Mouse (Mus musculus): ENCODE data around the gene Ngrn. TPM values are rescaled to one million over a fixed set of nuclear protein-coding genes. Genes with fewer than 3 reads are reported as not detected.

Ngrn gene
- polyA plus RNA-seq (2012; rRNA removed) = 18.6 and 21.8 TPM in 2 replicates

DNA sequence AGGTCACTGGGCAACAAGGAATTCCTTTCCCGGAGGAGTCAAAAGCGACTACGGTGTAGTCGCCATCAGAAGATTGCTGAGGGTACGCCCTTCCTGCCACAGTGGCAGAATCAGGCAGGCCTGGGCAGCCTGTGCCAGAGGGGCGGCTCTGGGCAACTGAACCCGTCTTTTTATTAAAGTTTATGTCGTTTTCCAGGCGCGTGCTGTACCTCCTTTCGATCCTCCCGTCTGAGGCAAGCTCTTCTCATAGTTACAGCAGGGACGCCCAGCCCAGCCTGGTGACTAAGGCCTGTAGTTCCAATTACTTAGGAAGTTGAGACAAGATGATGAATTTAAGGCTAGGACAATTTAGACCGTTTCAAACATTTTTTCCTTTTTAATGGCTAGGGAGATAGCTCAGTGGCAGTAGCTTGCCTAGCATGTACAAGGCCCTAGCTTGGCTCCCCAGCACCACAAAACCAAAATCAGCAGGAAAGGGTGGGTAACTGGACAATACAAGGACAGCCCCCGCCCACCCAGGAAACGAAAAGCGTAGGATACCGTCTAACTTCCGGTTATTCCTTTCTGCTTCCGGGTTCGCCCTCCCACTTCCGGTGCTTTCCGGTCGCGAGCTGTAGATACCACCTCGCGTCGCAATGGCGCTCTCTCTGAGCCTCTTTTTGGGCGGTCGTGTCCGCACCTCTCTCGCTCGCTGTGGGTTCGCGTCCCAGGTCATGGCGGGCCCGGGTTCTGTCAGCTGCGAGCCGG lies at the start of gene Ngrn:
TSS of gene Ngrn (plus strand) at position 591 of the 747 bp plus-strand sequence.

DNA sequence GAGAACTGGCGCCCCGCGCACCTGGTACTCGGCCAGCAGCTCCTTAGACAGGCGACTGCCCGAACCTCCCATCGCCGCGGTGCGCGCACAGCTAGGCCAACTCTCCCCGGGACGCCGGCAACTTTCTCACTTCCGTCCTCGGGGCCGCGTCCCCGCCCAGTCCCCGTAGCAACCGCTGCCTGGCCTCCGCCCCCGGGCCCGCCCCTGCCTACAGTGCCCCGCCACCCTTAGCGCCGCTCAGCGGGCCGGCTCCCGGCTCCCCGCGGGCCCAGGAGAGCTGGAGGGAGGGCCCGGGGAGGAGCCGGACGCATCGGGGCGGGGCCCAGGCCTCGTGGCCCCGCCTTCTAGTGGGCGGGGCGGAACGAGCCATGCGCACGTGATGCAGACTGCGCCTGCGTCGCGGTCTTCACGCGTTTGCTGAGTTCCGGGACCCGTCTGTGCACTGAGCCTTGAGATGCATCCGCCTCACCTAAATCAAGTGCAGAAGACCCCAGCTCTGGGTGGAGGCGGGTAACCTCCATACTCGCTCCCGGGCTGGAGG lies 28.5 kb upstream of the Ngrn start, which contains the start of the genes Cib1 and Gdpgp1:
TSS of gene Cib1 (minus strand) at position 325 of the 541 bp plus-strand sequence.
TSS of gene Gdpgp1 (plus strand) at position 377 of the 541 bp plus-strand sequence.

DNA sequence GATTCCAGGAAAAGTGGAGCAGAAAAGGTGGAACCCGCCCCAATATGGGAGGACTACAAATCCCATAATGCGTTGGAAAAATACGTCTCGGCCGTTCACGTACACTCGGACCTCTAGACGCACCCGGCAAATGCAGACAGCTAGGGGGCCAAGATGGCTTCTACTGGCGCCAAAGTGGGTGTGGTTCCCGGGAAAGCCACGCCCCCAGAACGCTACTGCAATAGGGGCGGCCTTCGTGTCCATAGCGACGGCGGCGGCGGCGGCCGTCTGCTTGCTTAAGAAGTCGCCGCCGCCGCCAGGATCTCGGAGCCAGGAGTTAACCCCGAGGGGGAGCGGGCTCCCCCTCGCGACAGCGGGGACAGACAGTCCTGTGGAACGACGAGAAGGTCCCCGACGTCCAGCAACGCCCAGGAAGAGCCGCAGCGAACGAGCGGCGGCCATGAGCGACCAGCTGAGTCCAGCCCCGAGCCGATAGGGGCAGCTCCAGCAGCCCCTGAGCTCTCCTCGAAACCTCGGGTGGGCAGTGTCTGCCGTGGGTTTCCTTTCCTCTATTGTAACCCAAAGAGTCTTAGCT lies 14.8 kb upstream of the Ngrn start, which contains the start of gene Ttll13:
TSS of gene Ttll13 (plus strand) at position 229 of the 574 bp plus-strand sequence.

DNA sequence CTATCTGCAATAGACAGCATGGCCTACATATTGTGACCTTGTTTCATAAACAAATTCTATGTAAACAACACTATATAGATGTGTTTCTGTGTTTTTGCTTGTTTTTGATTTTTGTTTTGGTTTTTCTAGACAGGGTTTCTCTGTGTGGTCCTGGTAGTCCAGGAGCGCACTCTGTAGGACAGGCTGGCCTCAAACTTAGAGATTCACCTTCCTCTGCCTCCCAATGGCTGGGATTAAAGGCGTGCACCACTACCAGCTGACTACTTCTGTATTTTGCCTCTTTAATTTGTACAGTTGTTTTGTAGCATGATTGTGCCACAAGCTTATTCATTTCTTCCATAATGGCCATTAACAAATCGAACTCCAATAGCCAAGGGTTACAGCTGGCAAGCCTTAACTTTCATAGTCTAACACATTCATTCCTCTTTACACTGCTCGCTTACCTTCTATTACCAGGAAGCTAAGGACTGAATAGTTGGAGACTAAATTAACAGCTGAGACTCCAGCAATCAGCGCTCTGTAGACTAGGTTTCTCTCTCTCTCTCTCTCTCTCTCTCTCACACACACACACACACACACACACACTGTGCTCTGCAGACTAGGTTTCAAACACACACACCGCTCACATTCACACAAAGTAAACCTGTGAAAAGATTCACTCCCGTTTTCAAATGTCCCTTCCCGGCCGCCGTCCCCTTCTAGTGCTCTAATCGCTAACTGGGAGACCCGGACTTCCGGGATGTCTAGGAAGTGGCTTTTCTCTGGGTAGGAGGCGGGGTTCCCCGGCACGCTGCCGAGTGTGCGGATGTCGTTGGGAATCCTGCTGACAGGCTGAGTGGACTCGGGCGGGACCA lies 8.1 kb downstream of the Ngrn start, which contains the start of gene Vps33b:
TSS of gene Vps33b (plus strand) at position 753 of the 854 bp plus-strand sequence.

DNA sequence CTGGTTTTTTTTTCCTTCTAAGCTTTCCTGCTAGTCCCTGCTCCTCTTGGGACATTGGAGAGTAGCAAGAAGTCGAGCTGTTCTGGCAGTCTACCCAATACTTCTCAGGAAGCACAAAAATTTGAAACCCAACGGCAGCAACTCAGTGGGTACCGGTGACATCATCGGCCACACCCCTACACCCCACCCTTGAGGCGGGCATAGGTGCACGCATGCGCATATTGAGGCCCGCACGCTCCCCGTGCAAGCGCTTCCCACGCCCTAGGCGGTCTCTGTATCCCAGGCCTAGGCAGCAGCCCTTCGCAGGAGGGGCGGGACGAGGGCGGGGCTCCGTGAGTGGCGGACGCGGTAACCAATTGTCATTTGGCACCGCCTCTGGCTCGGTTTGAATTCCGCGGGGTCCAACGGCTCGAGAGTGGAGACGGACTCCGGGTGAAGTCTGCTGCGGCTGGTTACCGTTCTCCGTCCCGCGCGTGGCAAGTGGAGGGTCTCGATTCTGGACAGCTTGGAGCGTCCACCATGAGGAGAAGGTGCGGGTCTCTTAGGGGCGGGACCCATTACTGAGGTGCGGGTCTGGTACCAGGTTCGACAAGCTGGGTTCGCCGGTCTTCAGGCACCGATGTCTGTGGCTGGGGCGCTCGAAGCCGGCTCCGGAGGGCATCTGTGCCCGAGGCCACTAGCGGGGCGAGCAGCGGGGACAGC lies 33.2 kb downstream of the Ngrn start, which contains the start of gene Prc1:
TSS of gene Prc1 (plus strand) at position 389 of the 702 bp plus-strand sequence.

Other genes starting within 250 kb of the Ngrn start
- gene Zfp710, start 236.4 kb upstream of the Ngrn start, polyA plus RNA-seq (2012; rRNA removed) = 62.4 and 62.9 TPM in 2 replicates
- gene Idh2, start 145.8 kb upstream of the Ngrn start, polyA plus RNA-seq (2012; rRNA removed) = 128 and 134 TPM in 2 replicates
- 61.9 and 68.4 TPM in 2 replicates for gene Sema4b, start 74.4 kb upstream of the Ngrn start, polyA plus RNA-seq (2012; rRNA removed)
- 415 and 484 TPM in 2 replicates for gene Cib1, start 28.4 kb upstream of the Ngrn start, polyA plus RNA-seq (2012; rRNA removed)
- gene Gdpgp1, start 28.4 kb upstream of the Ngrn start, polyA plus RNA-seq (2012; rRNA removed) = 5.0 and 5.1 TPM in 2 replicates
- 0.19 and 0.22 TPM in 2 replicates for gene Ttll13, start 14.8 kb upstream of the Ngrn start, polyA plus RNA-seq (2012; rRNA removed)
- 11.4 and 12.8 TPM in 2 replicates for gene Vps33b, start 8.4 kb downstream of the Ngrn start, polyA plus RNA-seq (2012; rRNA removed)
- 8.2 and 13.2 TPM in 2 replicates for gene Prc1, start 33.2 kb downstream of the Ngrn start, polyA plus RNA-seq (2012; rRNA removed)
- gene Rccd1, start 63.2 kb downstream of the Ngrn start, polyA plus RNA-seq (2012; rRNA removed) = 9.6 and 12.5 TPM in 2 replicates
- 117 and 118 TPM in 2 replicates for gene Unc45a, start 79.8 kb downstream of the Ngrn start, polyA plus RNA-seq (2012; rRNA removed)
- gene Hddc3, start 81.9 kb downstream of the Ngrn start, polyA plus RNA-seq (2012; rRNA removed) = 55.4 and 61.7 TPM in 2 replicates
- 57.0 and 68.4 TPM in 2 replicates for gene Man2a2, start 110.2 kb downstream of the Ngrn start, polyA plus RNA-seq (2012; rRNA removed)
- gene Fes, start 126.7 kb downstream of the Ngrn start, polyA plus RNA-seq (2012; rRNA removed) = 20.0 and 26.6 TPM in 2 replicates
- gene Furin, start 144.2 kb downstream of the Ngrn start, polyA plus RNA-seq (2012; rRNA removed) = 92.8 and 97.6 TPM in 2 replicates

Measured in colon, adult 2 months (tissue).